Mouse (Mus musculus): Measurements from ENCODE around the gene Hbs1l. TPM values are rescaled to one million over a fixed set of nuclear protein-coding genes. Genes with fewer than 3 reads are reported as not detected.

Hbs1l gene
- polyA plus RNA-seq, 1 experiment: not detected

- no peak overlapping the region for H3K4me3 ChIP-seq (ENCODE audit: insufficient read depth, low read depth, low read length)
- H3K4me1 ChIP-seq (ENCODE audit: control insufficient read depth, insufficient read depth, low read length): peaks cover 6% of the 10 kb centered on the region
- TF ChIP-seq CTCF (IDR thresholded peaks at IDR 0.05; ENCODE audit: insufficient read depth, low read depth, low read length) (no peak), POLR2A (IDR thresholded peaks at IDR 0.05; ENCODE audit: insufficient read depth, low read depth, low read length) (no peak)
- WGBS: 89% methylated on average over 2 of the region's 2 CpGs
- H3K27ac ChIP-seq (ENCODE audit: insufficient read depth, low read depth, low read length): no peak overlapping the region
These were observed 104.7 kb downstream of the Hbs1l start for GRCm38 (mm10) chr10:21400453-21400852.

- H3K4me3 ChIP-seq (ENCODE audit: insufficient read depth, low read depth, low read length): no peak overlapping the region
- WGBS: 72% methylated on average over 4 of the region's 4 CpGs
- H3K27ac ChIP-seq (ENCODE audit: insufficient read depth, low read depth, low read length): no peak overlapping the region
- H3K4me1 ChIP-seq (ENCODE audit: control insufficient read depth, insufficient read depth, low read length): peaks cover 6% of the 10 kb centered on the region
- no peak for TF ChIP-seq POLR2A (IDR thresholded peaks at IDR 0.05; ENCODE audit: insufficient read depth, low read depth, low read length)
- no peak for TF ChIP-seq CTCF (IDR thresholded peaks at IDR 0.05; ENCODE audit: insufficient read depth, low read depth, low read length)
These were observed 105.5 kb downstream of the Hbs1l start for GRCm38 (mm10) chr10:21401259-21401658.

- Histone ChIP-seq H3K27ac (ENCODE audit: insufficient read depth, low read depth, low read length) (no peak overlapping the region), H3K4me3 (ENCODE audit: insufficient read depth, low read depth, low read length) (no peak overlapping the region), H3K4me1 (ENCODE audit: control insufficient read depth, insufficient read depth, low read length) (peaks cover 3% of the 10 kb centered on the region; the same call in 1 of the 2 replicates)
- TF ChIP-seq CTCF (IDR thresholded peaks at IDR 0.05; ENCODE audit: insufficient read depth, low read depth, low read length) (no peak), POLR2A (IDR thresholded peaks at IDR 0.05; ENCODE audit: insufficient read depth, low read depth, low read length) (no peak)
- WGBS: 94% methylated on average over 4 of the region's 4 CpGs
These were observed 109.0 kb downstream of the Hbs1l start for GRCm38 (mm10) chr10:21404822-21405221.

- WGBS: 88% methylated on average over 11 of the region's 11 CpGs
- Histone ChIP-seq H3K4me1 (ENCODE audit: control insufficient read depth, insufficient read depth, low read length) (no peaks in the 10 kb centered on the region), H3K4me3 (ENCODE audit: insufficient read depth, low read depth, low read length) (no peak overlapping the region), H3K27ac (ENCODE audit: insufficient read depth, low read depth, low read length) (no peak overlapping the region)
- TF ChIP-seq POLR2A (IDR thresholded peaks at IDR 0.05; ENCODE audit: insufficient read depth, low read depth, low read length): no peak
- no peak for TF ChIP-seq CTCF (IDR thresholded peaks at IDR 0.05; ENCODE audit: insufficient read depth, low read depth, low read length)
These were observed 110.1 kb downstream of the Hbs1l start for GRCm38 (mm10) chr10:21405707-21406534.

GRCm38 (mm10) chr10:21410711-21411110, 114.9 kb downstream of the Hbs1l start:
- no peak for TF ChIP-seq CTCF (IDR thresholded peaks at IDR 0.05; ENCODE audit: insufficient read depth, low read depth, low read length)
- no peak for TF ChIP-seq POLR2A (IDR thresholded peaks at IDR 0.05; ENCODE audit: insufficient read depth, low read depth, low read length)
- H3K4me1 ChIP-seq (ENCODE audit: control insufficient read depth, insufficient read depth, low read length): no peaks in the 10 kb centered on the region
- no peak overlapping the region for H3K27ac ChIP-seq (ENCODE audit: insufficient read depth, low read depth, low read length)
- 68% methylated on average over 5 of the region's 5 CpGs for WGBS
- H3K4me3 ChIP-seq (ENCODE audit: insufficient read depth, low read depth, low read length): no peak overlapping the region

- 71% methylated on average over 6 of the region's 6 CpGs for WGBS
- H3K4me1 ChIP-seq (ENCODE audit: control insufficient read depth, insufficient read depth, low read length): no peaks in the 10 kb centered on the region
- TF ChIP-seq POLR2A (IDR thresholded peaks at IDR 0.05; ENCODE audit: insufficient read depth, low read depth, low read length): no peak
- no peak for TF ChIP-seq CTCF (IDR thresholded peaks at IDR 0.05; ENCODE audit: insufficient read depth, low read depth, low read length)
- H3K4me3 ChIP-seq (ENCODE audit: insufficient read depth, low read depth, low read length): no peak overlapping the region
- no peak overlapping the region for H3K27ac ChIP-seq (ENCODE audit: insufficient read depth, low read depth, low read length)
These were observed 115.9 kb downstream of the Hbs1l start for GRCm38 (mm10) chr10:21411621-21412205.

GRCm38 (mm10) chr10:21415031-21415430, 119.3 kb downstream of the Hbs1l start:
- WGBS: 85% methylated on average over 4 of the region's 4 CpGs

GRCm38 (mm10) chr10:21416184-21416583, 120.4 kb downstream of the Hbs1l start:
- TF ChIP-seq POLR2A (IDR thresholded peaks at IDR 0.05; ENCODE audit: insufficient read depth, low read depth, low read length): no peak
- no peak for TF ChIP-seq CTCF (IDR thresholded peaks at IDR 0.05; ENCODE audit: insufficient read depth, low read depth, low read length)
- WGBS: 99% methylated on average over 5 of the region's 5 CpGs

More at GRCm38 (mm10) chr10:21415031-21415430, 119.3 kb downstream of the Hbs1l start:
- H3K4me1 ChIP-seq (ENCODE audit: control insufficient read depth, insufficient read depth, low read length): no peaks in the 10 kb centered on the region
- no peak overlapping the region for H3K4me3 ChIP-seq (ENCODE audit: insufficient read depth, low read depth, low read length)
- TF ChIP-seq POLR2A (IDR thresholded peaks at IDR 0.05; ENCODE audit: insufficient read depth, low read depth, low read length) (no peak), CTCF (IDR thresholded peaks at IDR 0.05; ENCODE audit: insufficient read depth, low read depth, low read length) (no peak)
- H3K27ac ChIP-seq (ENCODE audit: insufficient read depth, low read depth, low read length): no peak overlapping the region

More at GRCm38 (mm10) chr10:21416184-21416583, 120.4 kb downstream of the Hbs1l start:
- Histone ChIP-seq H3K27ac (ENCODE audit: insufficient read depth, low read depth, low read length) (no peak overlapping the region), H3K4me3 (ENCODE audit: insufficient read depth, low read depth, low read length) (no peak overlapping the region), H3K4me1 (ENCODE audit: control insufficient read depth, insufficient read depth, low read length) (no peaks in the 10 kb centered on the region)

Other genes with a start within 250 kb of the Hbs1l start
- gene Myb, start 135.0 kb upstream of the Hbs1l start, polyA plus RNA-seq (2012; ENCODE audit: insufficient read depth, insufficient read length, low replicate concordance, missing spikeins): 82.4 and 178 TPM in 2 replicates
- gene Aldh8a1, start 81.3 kb downstream of the Hbs1l start, polyA plus RNA-seq (2012; ENCODE audit: insufficient read depth, insufficient read length, low replicate concordance, missing spikeins): not detected in 2 replicates